Mouse (Mus musculus) kidney, adult 2 months (tissue): Measurements from ENCODE around the gene Maz. TPM values are rescaled to one million over a fixed set of nuclear protein-coding genes. Genes with fewer than 3 reads are reported as not detected.
A peak's percentile ranks its signal among the peaks of the same experiment; 100 is the strongest.

Experiments used
- DNase-seq: peaks from one replicate; pipeline ENCODE4 v3.0.0; 2021
- H3K27ac ChIP-seq: fragments of 200-500 bp; 2 replicates; pipeline ENCODE4 v1.5.1; 2012; ENCODE audit warnings: low read depth, low read length, control low read depth, inconsistent platforms; ENCODE audit not compliant: insufficient read depth
- H3K27me3 ChIP-seq: fragments of 200-500 bp; replicated peaks from 2 replicates; pipeline ENCODE4 v1.6.1; 2012; ENCODE audit warnings: mild to moderate bottlenecking, moderate library complexity, low read length, inconsistent platforms; ENCODE audit not compliant: control insufficient read depth, insufficient read depth
- H3K36me3 ChIP-seq: fragments of 200-500 bp; 2 replicates; pipeline ENCODE4 v1.6.1; 2012; ENCODE audit warnings: mild to moderate bottlenecking, moderate library complexity, low read length, inconsistent platforms; ENCODE audit not compliant: control insufficient read depth, insufficient read depth
- H3K4me1 ChIP-seq: fragments of 200-500 bp; 2 replicates; pipeline ENCODE4 v1.6.1; 2011; ENCODE audit warnings: low read length; ENCODE audit not compliant: control insufficient read depth, insufficient read depth
- H3K4me3 ChIP-seq: fragments of 200-500 bp; 2 replicates; pipeline ENCODE4 v1.5.1; 2011; ENCODE audit warnings: mild to moderate bottlenecking, low read depth, low read length, control low read depth; ENCODE audit not compliant: insufficient read depth
- CTCF ChIP-seq: fragments of 200-500 bp; conservative IDR thresholded peaks from 2 replicates; pipeline ENCODE4 v1.5.1; 2011; ENCODE audit warnings: low read depth, mild to moderate bottlenecking, control low read depth, low read length, moderate library complexity, mixed read lengths; ENCODE audit not compliant: insufficient read depth, insufficient read length
- POLR2A ChIP-seq: fragments of 200-500 bp; IDR thresholded peaks from one replicate; pipeline ENCODE4 v1.6.1; 2011; ENCODE audit warnings: low read depth, low read length, control low read depth
- WGBS: fragments of 180-500 bp; shearing (Covaris S2); methylation state at CpG from one replicate; pipeline ENCODE4 v1.1.7; 2018; 5-methylcytosine and 5-hydroxymethylcytosine counted together
- polyA plus RNA-seq: library from polyadenylated mRNA; depleted of rRNA; stranded (reverse); fragments of >200 nt; gene quantifications from 2 replicates; pipeline ENCODE4 v1.2.3, GENCODE M21; 2012

Maz gene
- polyA plus RNA-seq, 1 experiment: 97.9 TPM

DNA sequence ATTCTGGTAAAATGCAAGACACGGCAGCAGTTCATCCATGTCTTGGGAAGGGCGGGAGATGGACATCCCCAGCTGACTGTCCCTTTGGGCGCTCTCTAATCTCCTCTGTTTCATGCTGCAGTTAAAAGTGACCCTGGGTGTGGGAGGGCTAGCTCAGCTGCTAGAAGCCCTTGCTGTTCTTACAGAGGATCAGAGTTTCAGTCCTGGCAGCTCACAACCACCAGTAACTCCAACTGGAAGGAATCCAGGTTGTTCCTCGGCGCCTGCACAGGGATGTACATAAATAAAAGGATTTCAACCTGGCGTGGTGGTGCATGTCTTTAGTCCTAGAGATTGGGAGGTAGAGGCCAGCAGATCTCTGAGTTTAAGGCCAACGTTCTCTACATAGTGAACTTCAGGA lies 43.7 kb downstream of the Maz start:
- TF ChIP-seq CTCF: no peak
- TF ChIP-seq POLR2A: no peak
- Histone ChIP-seq H3K27ac (no peak overlapping the region), H3K4me3 (no peak overlapping the region), H3K4me1 (no peaks in the 10 kb centered on the region; the same call in 1 of the 2 replicates), H3K36me3 (no peaks in the 10 kb centered on the region; the same call in none of the 2 replicates), H3K27me3 (no peaks in the 10 kb centered on the region)
- WGBS: 75% methylated on average over 7 of the region's 7 CpGs
- no peak for DNase-seq

DNA sequence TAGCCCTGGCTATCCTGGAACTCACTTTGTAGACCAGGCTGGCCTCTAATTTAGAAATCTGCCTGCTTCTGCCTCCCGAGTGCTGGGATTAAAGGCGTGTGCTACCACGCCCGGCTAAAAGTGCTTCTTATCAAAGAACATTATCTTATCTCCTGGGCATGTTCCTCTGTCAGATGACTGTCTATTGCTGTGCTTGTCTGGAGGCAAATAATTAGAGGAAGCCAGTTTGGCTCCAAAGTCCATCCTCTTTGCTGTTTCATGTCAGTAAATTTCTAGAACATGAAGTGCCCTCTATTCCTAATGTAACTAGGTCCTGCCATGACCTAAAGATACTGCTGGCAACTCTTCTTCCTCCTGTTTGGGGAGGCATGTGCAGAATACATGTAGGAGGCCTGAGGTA lies 44.8 kb downstream of the Maz start:
- WGBS: 82% methylated on average over 4 of the region's 4 CpGs
- DNase-seq: no peak
- TF ChIP-seq POLR2A (no peak), CTCF (no peak)
- peaks cover 3% of the 10 kb centered on the region for H3K4me1 ChIP-seq
- no peak overlapping the region for H3K4me3 ChIP-seq
- no peaks in the 10 kb centered on the region for H3K27me3 ChIP-seq
- no peak overlapping the region for H3K27ac ChIP-seq
- H3K36me3 ChIP-seq: no peaks in the 10 kb centered on the region; the same call in none of the 2 replicates

DNA sequence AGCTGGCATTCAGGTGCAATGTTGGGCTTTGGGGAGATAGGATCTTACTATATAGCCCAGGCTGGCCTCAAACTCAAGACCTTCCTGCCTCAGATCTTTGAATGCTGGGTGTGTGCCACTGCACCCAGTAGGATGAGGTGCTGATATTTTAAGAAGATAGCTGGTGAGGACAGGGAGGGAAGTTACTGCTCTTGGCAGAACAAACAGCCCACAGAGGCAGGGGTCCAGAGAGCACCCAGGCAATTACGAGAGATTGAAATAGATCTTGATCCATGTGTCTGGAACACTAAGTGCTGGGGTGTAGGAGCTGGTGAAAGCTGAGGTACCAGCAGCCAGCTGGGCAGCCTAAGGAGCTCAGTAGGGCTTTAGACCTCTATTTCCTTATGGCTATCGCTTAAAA lies 45.2 kb downstream of the Maz start:
- no peak overlapping the region for H3K27ac ChIP-seq

DNA sequence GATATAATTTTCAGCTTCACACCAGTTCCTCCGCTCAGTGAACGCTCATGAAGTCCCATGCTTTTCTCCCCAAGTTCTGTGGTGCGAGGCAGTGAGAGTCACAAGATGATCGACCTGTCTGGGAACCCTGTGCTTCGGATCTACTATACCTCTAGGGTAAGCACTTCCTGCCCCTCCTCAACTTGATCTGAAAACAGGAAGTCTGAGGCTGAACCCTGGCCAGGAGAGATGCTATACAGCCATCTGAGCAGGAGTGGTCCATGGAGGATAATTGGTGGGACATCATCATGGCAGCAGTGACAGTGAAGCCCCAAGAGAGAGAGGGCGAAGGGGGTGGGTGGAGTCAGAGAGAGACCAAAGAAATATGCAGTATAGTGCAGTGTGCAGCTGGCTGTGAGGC lies 48.0 kb downstream of the Maz start:
- WGBS: 85% methylated on average over 6 of the region's 6 CpGs
- TF ChIP-seq POLR2A (no peak), CTCF (no peak)
- H3K27ac ChIP-seq: no peak overlapping the region

More for the DNA sequence above, 45.2 kb downstream of the Maz start:
- WGBS: 83% methylated on average over 2 of the region's 2 CpGs
- Histone ChIP-seq H3K4me1 (peaks cover 4% of the 10 kb centered on the region), H3K27me3 (no peaks in the 10 kb centered on the region), H3K4me3 (no peak overlapping the region), H3K36me3 (no peaks in the 10 kb centered on the region; the same call in none of the 2 replicates)
- DNase-seq: no peak
- TF ChIP-seq POLR2A: no peak
- no peak for TF ChIP-seq CTCF

DNA sequence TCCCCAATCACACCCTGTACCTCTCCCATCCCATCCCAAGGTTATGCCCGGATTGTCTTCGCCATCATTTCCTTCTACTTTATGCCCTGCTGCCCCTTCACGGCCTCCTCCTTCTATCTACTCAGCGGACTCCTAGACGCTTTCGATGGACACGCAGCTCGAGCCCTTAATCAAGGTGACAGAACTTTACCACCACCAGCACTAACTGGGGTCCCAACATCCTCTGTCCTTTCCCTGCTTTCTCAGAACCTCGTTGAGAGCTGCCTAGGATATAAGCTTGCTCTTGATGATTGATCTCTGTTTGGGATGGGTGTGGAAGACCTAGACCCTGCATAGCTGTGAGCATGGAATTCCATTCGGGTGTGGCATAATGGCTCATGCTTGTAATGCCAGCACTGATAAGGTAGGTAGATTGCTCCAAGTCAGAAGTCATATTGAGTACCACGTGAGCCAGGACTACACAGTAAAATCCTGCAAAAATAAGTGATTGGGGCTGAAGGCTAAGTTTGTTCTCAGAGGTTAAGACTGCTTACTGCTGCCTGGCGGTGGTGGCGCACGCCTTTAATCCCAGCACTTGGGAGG lies 49.9 kb downstream of the Maz start:
- 23% methylated on average over 14 of the region's 14 CpGs for WGBS
- TF ChIP-seq POLR2A (no peak), CTCF (no peak)
- Histone ChIP-seq H3K36me3 (no peaks in the 10 kb centered on the region; the same call in none of the 2 replicates), H3K4me3 (peak overlapping the region; percentile 88), H3K4me1 (peaks cover 4% of the 10 kb centered on the region), H3K27me3 (no peaks in the 10 kb centered on the region), H3K27ac (peak overlapping the region; percentile 58)
- peak; percentile 10 for DNase-seq

More for the DNA sequence above, 48.0 kb downstream of the Maz start:
- Histone ChIP-seq H3K27me3 (no peaks in the 10 kb centered on the region), H3K36me3 (no peaks in the 10 kb centered on the region; the same call in none of the 2 replicates), H3K4me3 (no peak overlapping the region), H3K4me1 (peaks cover 4% of the 10 kb centered on the region)
- DNase-seq: no peak

DNA sequence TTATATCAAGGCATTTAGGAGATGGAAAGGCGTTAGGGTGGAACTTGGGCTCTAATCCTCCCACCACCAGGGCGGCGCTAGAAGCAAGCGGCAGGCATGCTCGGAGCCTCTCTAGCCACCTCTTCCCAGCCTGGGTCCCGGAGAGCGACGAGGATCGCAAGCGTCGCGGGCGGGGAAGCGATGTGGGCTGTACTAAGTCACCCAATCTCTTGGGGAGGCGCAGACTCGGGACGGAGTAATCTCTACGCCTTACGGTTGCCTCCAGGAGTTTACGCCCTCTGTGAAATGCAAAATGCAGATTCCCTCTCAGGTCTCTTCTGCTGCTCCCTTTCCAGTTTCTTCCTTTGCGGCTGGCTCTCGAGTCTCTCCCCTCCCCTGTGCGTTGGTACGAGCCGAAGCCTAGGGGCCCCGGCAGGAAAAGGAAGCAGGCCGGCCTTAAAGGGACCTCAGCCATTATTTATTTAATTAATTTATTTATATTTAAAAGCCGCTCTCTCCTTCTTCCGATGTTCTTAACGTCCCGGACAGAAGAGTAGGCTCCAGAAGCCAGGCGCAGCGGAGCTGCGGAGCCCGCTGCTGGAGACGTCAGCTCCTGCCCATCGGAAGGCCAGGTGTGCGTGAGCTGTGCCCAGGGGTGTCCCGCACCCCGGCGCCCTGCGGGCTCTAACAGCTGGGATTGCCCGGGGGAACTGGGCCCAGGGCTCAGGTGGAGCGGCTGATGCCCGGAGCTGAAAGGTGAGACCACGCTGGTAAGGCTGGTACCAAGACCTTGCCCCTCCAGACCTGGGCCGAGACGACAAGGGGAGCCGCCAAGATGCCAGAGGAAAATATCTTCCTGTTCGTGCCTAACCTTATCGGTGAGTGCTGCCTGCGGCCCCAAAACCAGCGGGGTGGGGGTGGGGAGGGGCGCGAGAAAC lies 50.6 kb downstream of the Maz start, which contains the start of gene Cdiptos:
Gene Cdiptos, minus strand, starts transcription at position 149 of the 917 bp plus-strand sequence.
- no peak for TF ChIP-seq POLR2A
- peak; percentile 94 for TF ChIP-seq CTCF
- no peaks in the 10 kb centered on the region for H3K27me3 ChIP-seq
- no peaks in the 10 kb centered on the region; the same call in none of the 2 replicates for H3K36me3 ChIP-seq
- peak within 1 kb of the TSS; percentile 88 for H3K4me3 ChIP-seq
- H3K27ac ChIP-seq: peak within 1 kb of the TSS; percentile 100
- H3K4me1 ChIP-seq: peaks cover 4% of the 10 kb centered on the region
- WGBS: under 1% methylated on average over 55 of the region's 55 CpGs
- peak; percentile 97 for DNase-seq

DNA sequence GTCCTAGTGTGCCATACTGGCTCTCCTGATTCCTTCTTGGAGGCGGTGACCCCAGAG lies 51.1 kb downstream of the Maz start, which contains the start of gene Cdipt:
Gene Cdipt, plus strand, starts transcription at position 22 of the 57 bp plus-strand sequence.
- H3K4me3 ChIP-seq: peak within 1 kb of the TSS; percentile 88
- TF ChIP-seq CTCF (no peak), POLR2A (no peak)
- H3K36me3 ChIP-seq: no peaks in the 10 kb centered on the region; the same call in none of the 2 replicates
- no peak for DNase-seq
- no peaks in the 10 kb centered on the region for H3K27me3 ChIP-seq
- H3K4me1 ChIP-seq: peaks cover 4% of the 10 kb centered on the region
- 0% methylated on average over 1 of the region's 1 CpGs for WGBS
- peak within 1 kb of the TSS; percentile 100 for H3K27ac ChIP-seq
